Mouse (Mus musculus) heart, embryonic 12.5 days (tissue): Measurements from ENCODE around the gene Reps1. TPM values are rescaled to one million over a fixed set of nuclear protein-coding genes. Genes with fewer than 3 reads are reported as not detected.

Experiments used
- ATAC-seq: fragments of 200-750 bp; cut with Nextera tagmentation; 2 replicates; pipeline ENCODE4 v1.8.0; 2017; ENCODE audit warnings: moderate TSS enrichment, moderate library complexity; ENCODE audit not compliant: insufficient number of reproducible peaks, low FRiP score
- H3K27ac ChIP-seq: fragments of 300-500 bp; sonication (generic); 2 replicates; pipeline ENCODE4 v1.5.1; 2016; ENCODE audit warnings: mild to moderate bottlenecking, moderate library complexity; ENCODE audit not compliant: poor library complexity, severe bottlenecking
- H3K27me3 ChIP-seq: fragments of 300-500 bp; sonication (generic); replicated peaks from 2 replicates; pipeline ENCODE4 v1.6.1; 2016; ENCODE audit warnings: mild to moderate bottlenecking, moderate library complexity
- H3K36me3 ChIP-seq: fragments of 300-500 bp; sonication (generic); 2 replicates; pipeline ENCODE4 v1.6.1; 2016; ENCODE audit warnings: mild to moderate bottlenecking, moderate library complexity
- H3K4me1 ChIP-seq: fragments of 300-500 bp; sonication (generic); replicated peaks from 2 replicates; pipeline ENCODE4 v1.6.1; 2016; ENCODE audit warnings: mild to moderate bottlenecking
- H3K4me2 ChIP-seq: fragments of 300-500 bp; sonication (generic); 2 replicates; pipeline ENCODE4 v1.6.1; 2016; ENCODE audit warnings: mild to moderate bottlenecking, moderate library complexity
- H3K4me3 ChIP-seq: fragments of 300-500 bp; sonication (generic); 2 replicates; pipeline ENCODE4 v1.5.1; 2016; ENCODE audit warnings: mild to moderate bottlenecking
- H3K9ac ChIP-seq: fragments of 300-500 bp; sonication (generic); 2 replicates; pipeline ENCODE4 v1.6.1; 2016; ENCODE audit warnings: mild to moderate bottlenecking, moderate library complexity
- H3K9me3 ChIP-seq: fragments of 300-500 bp; sonication (generic); replicated peaks from 2 replicates; pipeline ENCODE4 v1.6.1; 2016; ENCODE audit warnings: mild to moderate bottlenecking, moderate library complexity
- WGBS: fragments of 180-500 bp; shearing (Covaris S2); methylation state at CpG from one replicate; pipeline ENCODE4 v1.1.7; 2016; 5-methylcytosine and 5-hydroxymethylcytosine counted together
- polyA plus RNA-seq: library from polyadenylated mRNA; unstranded; fragments of >200 nt; fragmentation: Nextera tagmentation; extraction: Ambion mirVana; gene quantifications from 2 replicates; pipeline ENCODE4 v1.2.1, GENCODE M21; 2016

The Reps1 gene
- polyA plus RNA-seq, 1 experiment from 2014 or later = 20.9 TPM

DNA sequence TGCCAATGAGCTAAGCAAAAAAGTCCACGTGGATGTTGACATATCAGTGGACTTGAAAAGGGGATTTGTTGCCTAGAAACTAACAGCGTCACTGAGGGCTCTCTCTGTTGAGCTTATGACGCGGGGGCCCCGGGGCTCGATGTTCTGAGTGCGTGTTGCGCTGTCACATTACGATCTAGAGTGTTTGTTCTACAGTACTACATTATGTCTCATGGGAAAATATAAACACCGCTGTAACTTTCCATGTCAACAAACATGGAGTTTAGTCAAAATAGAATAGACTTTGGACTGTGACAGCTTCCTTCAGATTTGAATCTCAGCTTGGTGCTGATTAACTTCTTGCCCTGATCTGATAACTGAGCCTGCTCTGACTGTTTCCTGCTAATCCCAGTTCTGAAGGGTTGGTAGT lies 10.4 kb downstream of the Reps1 start:
- Histone ChIP-seq H3K36me3 (no peaks in the 10 kb centered on the region), H3K4me1 (peaks cover 46% of the 10 kb centered on the region), H3K4me3 (no peak overlapping the region), H3K9me3 (no peaks in the 10 kb centered on the region), H3K9ac (no peak overlapping the region), H3K27ac (no peak overlapping the region), H3K4me2 (no peak overlapping the region), H3K27me3 (no peaks in the 10 kb centered on the region)
- no peak for ATAC-seq
- 79% methylated on average over 10 of the region's 10 CpGs for WGBS

DNA sequence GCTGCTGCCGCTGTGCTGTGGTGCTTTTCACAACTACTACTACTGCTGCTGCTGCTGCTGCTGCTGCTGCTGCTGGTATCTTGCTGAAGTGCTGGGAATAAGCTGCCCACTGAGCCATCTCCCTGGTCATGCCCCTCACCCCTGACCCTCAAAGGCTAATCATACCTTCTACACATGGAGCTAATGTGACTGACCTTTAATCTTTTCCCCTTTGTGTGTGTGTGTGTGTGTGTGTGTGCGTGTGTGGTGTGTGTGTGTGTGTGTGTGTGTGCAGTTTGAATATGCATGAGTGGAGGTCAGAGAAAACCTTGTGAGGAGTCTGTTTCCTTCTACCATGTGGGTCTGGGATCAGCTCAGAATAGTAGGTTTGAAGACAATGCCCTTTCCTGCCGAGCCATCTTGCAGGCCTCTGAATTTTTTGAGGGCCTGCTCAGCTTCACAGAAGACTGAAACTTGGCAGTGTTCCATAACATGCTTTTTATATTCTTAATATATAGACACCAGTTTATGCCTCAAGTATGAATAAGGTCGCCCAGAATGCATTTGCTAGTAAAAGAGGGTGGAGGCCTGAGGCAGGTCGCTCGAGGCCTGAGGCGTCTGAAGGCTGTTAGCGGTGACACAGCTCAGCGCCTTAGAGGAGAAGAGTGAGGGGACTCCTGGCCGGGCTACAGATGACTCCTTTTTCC lies 12.2 kb downstream of the Reps1 start:
- no peaks in the 10 kb centered on the region for H3K36me3 ChIP-seq
- peak overlapping the region; percentile 30; the same call in 1 of the 2 replicates for H3K4me2 ChIP-seq
- WGBS = 53% methylated on average over 10 of the region's 10 CpGs
- H3K4me1 ChIP-seq = peaks cover 45% of the 10 kb centered on the region
- H3K4me3 ChIP-seq = no peak overlapping the region
- peak overlapping the region; percentile 86 for H3K27ac ChIP-seq
- no peaks in the 10 kb centered on the region for H3K9me3 ChIP-seq
- ATAC-seq = no peak
- peak overlapping the region; percentile 37; the same call in 1 of the 2 replicates for H3K9ac ChIP-seq
- H3K27me3 ChIP-seq = no peaks in the 10 kb centered on the region

DNA sequence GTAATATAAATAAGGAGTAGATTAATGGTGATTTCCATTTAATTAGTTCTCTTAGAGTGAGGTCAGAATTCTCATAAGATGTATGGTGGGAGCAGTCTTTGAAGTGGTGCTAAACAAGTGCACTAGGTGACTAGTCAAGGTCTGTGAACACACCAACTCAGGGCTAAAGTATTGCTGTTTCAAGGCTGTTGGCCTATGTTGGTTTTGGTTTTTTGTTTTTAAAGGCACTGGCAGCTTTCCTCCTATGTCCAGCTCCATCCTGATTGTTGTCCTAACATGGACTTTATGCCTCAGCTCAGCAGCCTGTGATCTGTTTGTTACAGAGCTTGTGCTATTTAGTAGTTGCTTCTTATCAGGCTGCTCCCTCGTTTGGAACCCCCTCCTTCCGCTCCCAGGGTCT lies 13.2 kb downstream of the Reps1 start:
- no peaks in the 10 kb centered on the region for H3K36me3 ChIP-seq
- H3K27me3 ChIP-seq = no peaks in the 10 kb centered on the region
- no peak overlapping the region for H3K27ac ChIP-seq
- peaks cover 52% of the 10 kb centered on the region for H3K4me1 ChIP-seq
- no peak overlapping the region for H3K4me2 ChIP-seq
- ATAC-seq = no peak
- no peak overlapping the region for H3K9ac ChIP-seq
- 55% methylated on average over 2 of the region's 2 CpGs for WGBS
- H3K4me3 ChIP-seq = no peak overlapping the region
- no peaks in the 10 kb centered on the region for H3K9me3 ChIP-seq

DNA sequence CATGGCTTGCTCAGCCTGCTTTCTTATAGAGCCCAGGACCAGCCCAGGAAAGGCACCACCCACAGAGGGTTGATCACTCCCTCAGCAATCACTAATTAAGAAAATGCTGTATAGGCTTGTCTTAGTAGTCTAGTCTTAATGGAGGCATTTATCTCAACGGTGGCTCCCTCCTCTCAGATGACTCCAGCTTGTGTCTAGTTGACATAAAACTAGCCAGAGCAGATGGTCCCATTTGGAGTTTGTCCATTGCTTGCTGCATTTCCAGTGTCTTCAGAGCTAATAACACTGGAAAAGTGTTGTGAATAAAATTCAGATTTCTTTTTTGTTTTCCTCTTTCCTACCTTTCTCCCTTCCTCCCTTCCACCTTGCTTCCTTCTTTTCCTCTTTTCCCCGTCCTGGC lies 13.9 kb downstream of the Reps1 start:
- WGBS = 75% methylated on average over 2 of the region's 2 CpGs
- Histone ChIP-seq H3K4me1 (peaks cover 58% of the 10 kb centered on the region), H3K27ac (no peak overlapping the region)

DNA sequence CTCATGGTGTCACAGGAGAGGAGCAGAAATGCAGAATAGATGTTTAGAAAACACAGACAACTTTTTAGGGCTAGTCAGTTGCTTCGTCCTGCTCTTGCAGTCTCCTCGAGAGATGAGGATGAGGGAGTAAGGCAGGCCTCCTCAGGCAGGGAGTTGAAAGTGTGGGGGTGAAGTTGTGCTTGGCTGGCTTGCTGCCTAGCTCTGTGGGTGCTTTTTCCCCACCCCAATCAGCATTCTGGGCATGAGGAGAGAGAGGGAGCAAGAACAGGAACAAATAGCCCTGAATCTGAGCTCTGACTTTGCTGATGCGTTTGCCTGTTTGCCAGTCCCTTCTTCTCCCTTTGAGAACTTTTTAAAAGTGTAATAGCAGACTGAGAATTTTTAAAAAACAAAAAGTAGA lies 14.5 kb downstream of the Reps1 start:
- ATAC-seq = no peak
- Histone ChIP-seq H3K27me3 (no peaks in the 10 kb centered on the region), H3K4me2 (no peak overlapping the region), H3K4me1 (peaks cover 61% of the 10 kb centered on the region), H3K4me3 (no peak overlapping the region), H3K27ac (no peak overlapping the region; the same call in 1 of the 2 replicates), H3K9ac (no peak overlapping the region), H3K9me3 (no peaks in the 10 kb centered on the region), H3K36me3 (no peaks in the 10 kb centered on the region)
- WGBS = 70% methylated on average over 3 of the region's 3 CpGs

More for the DNA sequence above, 13.9 kb downstream of the Reps1 start:
- Histone ChIP-seq H3K27me3 (no peaks in the 10 kb centered on the region), H3K9ac (no peak overlapping the region), H3K4me3 (no peak overlapping the region), H3K36me3 (no peaks in the 10 kb centered on the region), H3K4me2 (no peak overlapping the region), H3K9me3 (no peaks in the 10 kb centered on the region)
- no peak for ATAC-seq

DNA sequence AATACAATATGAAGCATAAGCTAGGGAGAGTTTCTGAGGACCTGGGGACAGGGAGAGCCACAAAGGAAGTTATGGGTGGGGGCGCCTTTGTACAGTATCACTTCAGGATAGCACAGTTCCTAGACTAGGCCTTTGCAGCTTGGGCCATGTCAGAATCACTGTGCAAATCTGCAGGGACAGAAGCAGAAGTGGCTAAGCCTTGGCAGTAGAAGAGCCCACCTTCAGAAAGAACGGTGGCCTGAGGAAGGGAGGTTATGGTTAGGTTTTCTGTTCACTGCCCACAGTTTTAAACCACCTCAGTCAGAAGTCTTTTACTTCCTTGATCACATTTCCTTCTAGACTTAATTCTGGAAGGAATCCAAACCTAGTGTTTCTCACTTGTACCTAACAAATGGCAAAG lies 15.0 kb downstream of the Reps1 start:
- Histone ChIP-seq H3K9ac (no peak overlapping the region), H3K4me2 (no peak overlapping the region), H3K4me1 (peaks cover 65% of the 10 kb centered on the region), H3K9me3 (no peaks in the 10 kb centered on the region), H3K36me3 (no peaks in the 10 kb centered on the region), H3K27me3 (no peaks in the 10 kb centered on the region), H3K27ac (peak overlapping the region; percentile 6; the same call in 1 of the 2 replicates), H3K4me3 (no peak overlapping the region)
- no peak for ATAC-seq
- WGBS = 69% methylated on average over 2 of the region's 2 CpGs

DNA sequence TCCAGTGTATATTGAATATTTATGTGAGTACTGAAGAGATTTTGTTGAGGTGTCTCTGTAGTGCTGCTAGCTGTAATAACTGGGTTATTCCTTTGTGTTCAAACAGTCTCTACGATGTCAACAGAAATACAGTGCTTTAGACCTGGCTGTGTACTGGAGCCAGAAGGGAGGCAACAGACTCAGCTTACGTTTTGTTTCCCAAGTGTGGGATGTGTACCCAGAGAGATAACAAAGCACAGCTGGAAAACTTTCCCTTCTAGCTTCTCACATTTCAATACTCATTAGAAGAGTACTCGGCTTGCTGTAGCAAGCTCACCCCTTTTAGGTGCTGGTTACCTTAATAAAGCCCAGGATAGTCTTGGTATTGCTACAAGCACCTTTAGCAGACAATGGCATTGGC lies 17.2 kb downstream of the Reps1 start:
- Histone ChIP-seq H3K4me3 (no peak overlapping the region), H3K4me2 (no peak overlapping the region), H3K9ac (no peak overlapping the region), H3K27ac (no peak overlapping the region), H3K4me1 (peaks cover 67% of the 10 kb centered on the region), H3K9me3 (no peaks in the 10 kb centered on the region), H3K27me3 (no peaks in the 10 kb centered on the region), H3K36me3 (0 out of 2 replicates have a peak, but pooled peaks cover 4% of the 10 kb centered on the region)
- 47% methylated on average over 3 of the region's 3 CpGs for WGBS
- no peak for ATAC-seq

DNA sequence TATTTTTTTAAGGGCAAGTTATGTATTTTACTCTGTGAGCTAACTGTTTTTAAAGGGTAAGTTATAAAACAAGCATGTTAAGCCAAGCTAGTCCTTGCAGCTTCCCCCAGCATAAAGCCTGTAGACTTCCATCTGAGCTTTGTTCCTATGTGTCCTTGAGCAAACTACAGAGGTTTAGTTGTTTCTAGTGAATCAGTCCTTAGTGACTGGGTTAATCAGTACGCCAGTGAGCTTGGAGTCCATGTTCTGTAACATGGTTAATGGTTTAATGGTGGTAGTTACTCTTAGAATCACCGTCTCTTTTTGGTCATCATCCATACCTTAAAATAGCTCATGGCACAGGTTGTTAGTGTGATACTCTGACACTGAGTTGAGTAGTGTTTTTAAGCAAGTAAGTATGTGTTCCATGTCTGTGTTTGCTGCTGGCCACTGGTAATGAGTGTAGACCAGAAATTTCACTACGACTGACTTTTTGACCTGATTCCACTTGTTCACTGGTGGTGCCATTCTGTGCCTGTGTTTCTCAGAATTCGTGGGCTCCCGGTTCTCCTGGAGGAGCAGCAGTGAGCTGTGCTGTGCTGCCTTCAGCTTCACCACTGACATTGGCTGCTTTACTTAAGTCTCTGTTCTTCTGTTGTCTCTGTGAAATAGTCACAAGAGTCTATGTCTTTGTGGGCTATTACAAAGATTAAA lies 18.9 kb downstream of the Reps1 start:
- Histone ChIP-seq H3K4me1 (peaks cover 58% of the 10 kb centered on the region), H3K9me3 (no peaks in the 10 kb centered on the region), H3K27me3 (no peaks in the 10 kb centered on the region), H3K4me2 (no peak overlapping the region), H3K9ac (no peak overlapping the region), H3K4me3 (no peak overlapping the region), H3K27ac (no peak overlapping the region), H3K36me3 (0 out of 2 replicates have a peak, but pooled peaks cover 4% of the 10 kb centered on the region)
- no peak for ATAC-seq
- 78% methylated on average over 5 of the region's 5 CpGs for WGBS

DNA sequence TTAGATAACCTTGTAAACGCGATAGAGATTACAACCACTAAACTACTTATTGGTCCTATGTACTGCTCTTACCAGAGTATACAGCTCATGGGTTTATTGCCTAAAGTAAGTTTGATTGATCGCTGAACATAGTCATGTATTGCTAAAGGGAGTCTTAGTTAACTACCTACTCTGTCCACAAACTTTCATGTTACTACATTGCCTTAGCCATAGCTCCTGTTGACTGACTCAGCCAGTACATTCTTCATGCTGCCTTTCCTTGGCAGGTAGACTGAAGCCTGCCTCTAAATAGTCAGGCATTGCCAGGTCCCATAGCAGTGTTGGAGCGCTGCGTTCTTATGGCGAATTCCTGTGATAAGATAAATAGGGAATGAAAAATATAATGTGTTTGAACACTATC lies 20.2 kb downstream of the Reps1 start:
- H3K9ac ChIP-seq = no peak overlapping the region
- 0 out of 2 replicates have a peak, but pooled peaks cover 4% of the 10 kb centered on the region for H3K36me3 ChIP-seq
- WGBS = 57% methylated on average over 6 of the region's 6 CpGs
- H3K27ac ChIP-seq = no peak overlapping the region
- H3K4me1 ChIP-seq = peaks cover 56% of the 10 kb centered on the region
- no peak overlapping the region for H3K4me2 ChIP-seq
- H3K9me3 ChIP-seq = no peaks in the 10 kb centered on the region
- H3K4me3 ChIP-seq = no peak overlapping the region
- no peaks in the 10 kb centered on the region for H3K27me3 ChIP-seq
- ATAC-seq = no peak

DNA sequence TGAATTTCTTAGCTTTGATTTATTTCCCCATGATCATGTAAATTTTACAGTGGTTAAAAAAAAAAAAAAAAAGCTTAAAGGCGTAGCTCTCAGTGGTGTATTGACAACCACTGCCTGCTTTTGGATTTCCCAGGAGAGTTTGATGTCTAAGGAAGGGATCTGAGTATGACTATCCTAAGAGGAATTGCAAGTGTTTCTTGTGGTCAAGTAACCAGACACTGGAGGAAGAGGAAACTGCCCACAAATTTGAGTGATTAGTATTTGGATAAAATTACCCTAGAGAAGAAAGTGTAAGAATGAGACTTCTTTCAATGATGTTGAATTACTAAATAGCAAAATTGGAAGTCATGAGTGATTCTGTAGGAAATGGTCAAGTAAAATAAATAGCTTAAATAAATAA lies 25.9 kb downstream of the Reps1 start:
- ATAC-seq = no peak
- Histone ChIP-seq H3K27me3 (no peaks in the 10 kb centered on the region), H3K4me1 (peaks cover 26% of the 10 kb centered on the region), H3K4me3 (no peak overlapping the region), H3K27ac (no peak overlapping the region), H3K36me3 (0 out of 2 replicates have a peak, but pooled peaks cover 7% of the 10 kb centered on the region), H3K4me2 (no peak overlapping the region), H3K9ac (no peak overlapping the region), H3K9me3 (no peaks in the 10 kb centered on the region)
- 97% methylated on average over 1 of the region's 1 CpGs for WGBS

DNA sequence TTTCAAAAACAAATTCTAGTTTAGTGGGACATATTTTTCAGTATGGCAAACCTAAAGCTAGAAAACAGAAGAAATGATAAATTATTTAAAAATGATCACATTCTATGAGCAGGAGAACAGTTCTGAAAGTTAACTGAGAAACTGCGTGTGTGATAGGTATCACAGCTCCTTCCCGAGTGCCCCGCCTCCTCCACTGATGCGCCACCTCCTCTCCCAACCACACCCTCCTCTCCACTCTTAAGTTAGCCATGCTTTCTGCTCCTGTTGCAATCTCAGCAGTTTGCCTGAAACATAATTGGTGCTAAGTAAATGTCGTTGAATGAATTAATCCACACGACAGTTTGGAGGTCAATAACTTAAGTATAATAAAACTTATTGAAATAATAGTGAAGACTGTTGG lies 27.1 kb downstream of the Reps1 start:
- Histone ChIP-seq H3K9me3 (no peaks in the 10 kb centered on the region), H3K9ac (no peak overlapping the region), H3K4me2 (no peak overlapping the region), H3K27me3 (no peaks in the 10 kb centered on the region), H3K36me3 (0 out of 2 replicates have a peak, but pooled peaks cover 2% of the 10 kb centered on the region), H3K27ac (no peak overlapping the region), H3K4me1 (peaks cover 17% of the 10 kb centered on the region), H3K4me3 (no peak overlapping the region)
- 92% methylated on average over 6 of the region's 6 CpGs for WGBS
- no peak for ATAC-seq
